Mouse (Mus musculus): ENCODE measurements around the gene Prr5l. TPM values are rescaled to one million over a fixed set of nuclear protein-coding genes. Genes with fewer than 3 reads are reported as not detected.

Gene Prr5l
- total RNA-seq (2021), result 3.7 and 5.1 TPM in 2 replicates
- long read RNA-seq, experiment 1, full-length matches to known transcripts, result 4 of 6 reads
- long read RNA-seq, experiment 1, partial matches to known transcripts, result 1 of 6 reads
- long read RNA-seq, experiment 1, other reads (novel, unspliced or antisense), result 1 of 6 reads
- long read RNA-seq, experiment 2, full-length matches to known transcripts, result 3 of 8 reads
- long read RNA-seq, experiment 2, partial matches to known transcripts, result 2 of 8 reads
- long read RNA-seq, experiment 2, other reads (novel, unspliced or antisense), result 3 of 8 reads

DNA sequence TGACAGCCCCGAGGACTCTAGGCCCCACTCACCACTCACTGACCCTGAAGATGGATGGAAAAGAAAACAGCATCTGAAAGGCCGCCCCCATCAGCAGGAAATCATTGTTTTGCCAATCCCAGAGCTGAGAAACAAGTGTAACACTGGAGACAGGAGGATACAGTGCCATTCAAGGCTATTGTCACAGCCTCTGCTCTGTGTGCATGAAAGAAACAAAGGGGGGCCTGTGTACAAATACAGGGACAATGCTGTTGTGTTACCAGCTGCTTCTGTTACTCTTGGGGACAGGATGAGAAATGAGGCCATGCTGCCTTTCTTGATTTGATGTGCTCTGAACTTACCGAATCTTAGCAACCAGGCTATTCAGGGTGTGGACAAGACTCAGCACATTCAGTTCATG is at the start of gene Prr5l:
Gene Prr5l (minus strand): TSS at position 30 of the 400 bp plus-strand sequence.
- DNase-seq, result no peak

DNA sequence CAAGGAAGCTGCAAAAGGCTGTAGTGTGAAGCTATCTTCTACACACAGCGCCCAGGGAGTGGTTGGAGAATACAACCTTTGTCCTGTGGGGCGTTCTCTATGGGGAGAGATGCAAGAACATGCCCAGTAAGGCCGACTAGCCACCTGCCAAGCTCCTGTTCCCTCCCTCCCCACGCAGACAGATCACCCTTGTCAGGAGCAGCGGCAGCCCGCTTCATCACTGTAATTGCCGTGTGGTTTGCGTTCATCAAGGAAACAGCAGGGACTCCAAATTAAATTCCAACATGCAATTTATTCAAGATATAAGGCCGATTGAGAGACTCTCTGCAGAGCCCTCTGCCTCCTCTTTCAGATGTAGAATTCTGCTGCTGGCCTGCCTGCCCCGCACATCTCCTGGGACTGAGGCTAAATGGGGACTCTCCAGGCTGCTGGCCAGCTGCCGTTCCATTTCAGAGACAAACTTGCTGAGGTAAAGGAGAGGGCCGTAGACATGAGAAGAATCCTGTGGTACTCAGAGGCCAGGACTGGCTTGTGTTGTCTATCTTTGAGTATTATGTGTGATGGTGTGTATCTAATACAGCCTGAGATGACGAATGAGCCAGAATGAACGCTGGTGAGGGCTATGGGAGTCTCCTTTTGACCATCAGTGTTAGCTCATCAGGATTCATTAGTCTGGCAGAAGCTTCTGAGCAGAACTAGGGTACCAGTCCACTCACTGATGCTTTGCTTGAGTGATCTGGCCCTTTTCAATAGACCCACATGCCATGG is 49.5 kb upstream of the Prr5l start:
- DNase-seq, result peak; percentile 14

DNA sequence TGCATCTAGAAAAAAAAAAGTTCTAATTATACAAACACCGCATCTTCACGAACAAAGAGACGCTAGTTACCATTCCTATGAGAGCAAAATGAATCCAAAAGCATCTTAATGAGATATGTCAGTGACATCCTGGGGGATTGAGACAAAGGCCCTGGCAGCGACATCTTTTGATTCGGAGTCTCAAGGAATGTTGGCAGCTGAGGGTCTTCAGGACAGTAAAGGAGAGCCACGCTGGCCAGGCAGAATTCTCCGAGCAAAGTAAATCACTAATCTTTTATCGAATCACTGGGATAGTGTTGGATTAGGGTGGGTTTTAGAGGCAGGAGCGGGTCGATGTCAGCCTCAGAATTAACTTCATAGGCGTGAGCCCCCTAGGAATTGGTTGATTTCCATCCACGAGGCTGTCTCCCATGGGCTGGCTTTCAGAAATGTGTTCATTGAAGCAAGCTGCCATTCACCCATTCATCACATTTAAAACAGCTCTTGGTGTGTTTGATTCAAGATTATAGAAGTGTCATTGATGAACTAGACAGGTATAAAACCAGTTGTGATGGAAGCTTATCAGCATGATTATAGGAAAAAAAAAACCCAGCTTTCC is 42.9 kb upstream of the Prr5l start:
- DNase-seq, result no peak

DNA sequence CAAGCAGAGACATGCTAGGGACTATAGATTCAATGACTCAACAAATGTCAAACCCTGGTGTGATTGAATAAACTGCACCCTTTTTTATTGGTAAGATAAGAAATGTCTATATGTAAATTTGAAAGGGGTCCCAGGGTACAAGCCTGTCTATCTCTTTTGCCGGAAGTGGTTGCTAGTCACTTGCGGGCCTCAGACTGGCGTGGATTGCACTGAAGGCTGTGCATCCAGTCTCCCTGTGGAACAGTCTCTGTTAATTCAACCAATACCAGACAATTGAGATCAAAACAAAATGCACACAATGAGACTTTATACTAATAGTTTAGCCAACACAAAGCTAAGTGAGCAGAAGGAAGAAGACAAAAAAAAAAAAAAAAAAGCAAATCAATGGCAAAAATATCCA is 42.4 kb upstream of the Prr5l start:
- DNase-seq, result no peak

DNA sequence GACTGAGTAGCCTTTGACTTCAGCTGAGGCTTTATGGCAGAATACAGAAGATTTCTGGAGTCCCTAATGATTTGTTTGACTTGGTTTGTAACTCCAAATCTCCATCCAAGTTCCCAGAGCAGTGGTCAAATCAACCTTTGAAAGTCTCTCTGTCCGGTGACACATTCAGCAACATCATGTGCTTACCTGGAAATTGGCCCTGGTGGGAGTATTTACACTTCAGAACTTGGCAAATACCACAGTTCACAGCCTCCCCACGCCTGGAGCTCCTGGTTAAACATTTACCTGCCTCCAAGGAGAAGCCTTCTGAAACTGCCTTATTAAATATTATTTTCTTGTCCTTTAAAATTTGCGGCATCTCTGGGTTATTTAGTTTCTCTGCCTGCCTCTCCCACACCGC is 40.4 kb upstream of the Prr5l start:
- DNase-seq, result no peak

DNA sequence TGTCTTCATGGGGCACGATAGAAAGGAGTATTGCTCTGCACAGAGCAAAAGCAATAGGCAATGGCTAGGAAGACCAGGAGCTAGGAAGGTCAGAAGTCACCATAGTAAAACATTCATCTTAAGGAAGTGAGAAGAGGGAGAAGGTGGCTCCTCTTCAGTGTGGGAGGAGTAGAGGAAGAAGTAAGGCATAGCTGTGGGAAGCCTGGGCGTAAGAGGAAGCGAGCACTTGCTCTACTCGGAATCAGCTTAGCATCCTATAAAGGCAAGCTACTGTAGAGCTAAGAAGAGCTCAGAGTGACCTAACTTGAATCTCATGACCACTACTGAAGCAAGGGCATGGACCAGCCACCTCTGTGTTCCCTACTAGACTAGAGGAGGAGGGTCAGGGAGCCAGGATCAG is 39.5 kb upstream of the Prr5l start:
- no peak for DNase-seq

DNA sequence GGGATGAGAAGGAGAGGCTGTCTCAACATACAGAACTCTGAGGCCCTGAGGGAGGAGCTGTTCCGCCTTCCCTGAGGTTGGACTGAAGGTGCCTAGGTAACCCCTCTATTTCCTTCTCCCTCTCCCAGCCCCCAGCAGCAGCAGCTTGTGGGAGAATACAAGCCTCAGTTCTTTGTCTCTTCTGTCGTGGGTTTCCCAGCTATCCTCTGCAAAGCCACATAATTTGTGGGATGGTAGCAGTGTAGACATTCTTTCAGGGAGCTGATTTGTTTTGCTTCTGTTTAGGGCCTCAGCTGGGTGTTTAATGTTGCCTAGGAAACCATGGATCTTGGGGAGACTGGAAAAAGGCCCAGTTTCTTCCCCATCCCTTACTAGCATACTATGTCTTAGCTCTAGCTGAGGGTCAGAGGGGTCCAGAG is 37.3 kb upstream of the Prr5l start:
- DNase-seq, result no peak

DNA sequence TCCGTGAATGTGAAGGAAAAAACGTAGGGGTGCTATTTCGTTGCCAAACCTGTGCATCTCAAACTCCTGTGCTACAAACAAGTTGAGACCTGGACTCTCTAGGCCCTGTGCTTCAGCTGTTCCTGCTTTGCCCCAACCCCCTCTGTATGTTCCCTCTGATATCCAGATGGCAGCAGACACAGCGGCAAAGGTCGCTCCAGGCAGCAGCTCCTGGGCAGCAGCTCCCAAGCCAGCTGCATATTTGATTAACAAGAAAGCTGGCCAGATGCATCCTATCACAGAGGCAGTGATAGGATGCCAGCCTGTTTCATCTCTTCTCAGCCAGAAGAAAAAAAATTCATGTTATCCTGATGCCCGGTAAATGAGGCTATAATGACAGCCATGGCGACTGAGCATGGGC is 35.7 kb upstream of the Prr5l start:
- DNase-seq, result peak; percentile 19

DNA sequence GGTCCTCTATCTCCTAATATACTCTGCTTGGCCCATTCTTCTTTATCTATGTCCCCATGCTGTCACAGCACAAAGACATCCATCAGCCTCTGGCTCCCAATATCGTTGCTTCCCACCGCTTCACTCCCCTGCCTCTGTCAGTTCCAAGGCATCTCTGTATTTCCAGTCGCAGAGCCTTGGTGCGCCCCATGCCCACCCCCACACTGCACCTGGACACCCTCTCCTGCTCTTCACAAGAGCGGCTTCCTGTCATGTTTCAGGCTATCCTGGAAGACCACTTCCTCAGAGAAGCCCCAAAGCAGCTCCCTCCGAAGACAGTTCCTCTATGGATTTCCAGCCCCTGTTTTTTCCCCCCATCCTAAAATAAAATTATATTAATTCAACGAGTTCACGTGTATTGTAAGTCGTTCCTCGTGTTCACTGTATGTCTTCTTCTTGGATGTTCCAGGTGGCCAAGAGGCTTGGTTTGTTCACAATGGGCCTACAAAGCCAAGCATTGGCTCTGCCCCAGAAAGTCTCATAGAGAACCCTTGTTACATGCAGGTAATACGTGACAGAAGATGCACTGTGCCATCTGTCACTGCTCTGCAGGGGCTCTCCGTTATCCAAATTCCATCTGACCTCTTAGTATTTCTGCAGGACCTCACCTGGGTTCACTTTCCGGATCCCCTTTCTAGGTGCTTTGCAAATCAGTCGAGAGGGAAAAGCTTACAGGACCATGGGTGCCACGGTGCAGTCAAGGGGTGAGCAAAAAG is 26.7 kb upstream of the Prr5l start:
- DNase-seq, result no peak

DNA sequence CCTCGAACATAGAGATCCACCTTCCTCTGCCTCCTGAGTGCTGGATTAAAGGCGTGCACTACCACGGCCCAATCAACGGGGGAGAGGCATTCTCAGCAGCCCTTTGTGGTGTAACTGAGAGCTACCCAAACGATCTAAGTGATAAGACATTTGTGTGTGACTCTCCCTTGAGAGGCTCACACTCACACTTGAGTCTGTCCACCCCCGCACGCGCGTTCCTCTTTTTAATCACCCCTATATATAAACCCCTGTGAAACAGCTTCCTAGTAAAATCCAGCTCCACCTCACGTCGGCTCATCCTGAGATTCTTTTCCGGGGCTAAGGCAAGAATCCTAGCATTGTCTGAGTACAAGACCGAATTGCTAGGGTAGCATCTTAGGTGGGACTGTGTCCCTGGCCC is 25.9 kb upstream of the Prr5l start:
- DNase-seq, result no peak

DNA sequence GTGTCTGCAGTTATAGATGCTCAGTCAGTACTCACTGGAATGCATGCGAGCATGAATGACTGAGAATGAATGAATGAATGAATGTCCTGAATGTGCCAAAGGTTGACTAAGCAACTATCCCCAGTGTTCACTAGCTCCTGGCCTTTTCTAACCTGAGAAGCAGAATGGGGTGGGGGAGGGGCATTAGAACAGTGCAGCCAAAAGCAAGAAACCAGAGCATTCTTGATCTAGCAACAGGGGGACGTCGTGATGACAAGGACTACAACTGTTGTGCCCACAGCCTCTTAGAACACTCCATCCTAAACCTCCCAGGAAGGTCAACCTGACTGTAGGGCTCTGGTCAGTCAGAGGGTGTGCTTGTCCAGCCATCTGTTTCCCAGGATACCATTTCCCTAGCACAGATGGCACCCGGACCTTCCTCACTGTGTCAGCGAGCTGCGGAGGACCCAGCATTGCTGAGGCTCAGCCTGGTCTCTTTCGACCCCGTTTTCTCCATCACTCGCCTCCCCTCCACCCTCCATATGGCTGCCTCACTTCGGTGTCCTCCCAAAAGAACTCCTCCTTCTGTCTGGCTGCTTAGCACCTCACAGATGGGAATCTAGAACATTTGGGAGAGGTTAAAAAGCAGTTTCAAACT is 24.7 kb upstream of the Prr5l start:
- DNase-seq, result no peak

DNA sequence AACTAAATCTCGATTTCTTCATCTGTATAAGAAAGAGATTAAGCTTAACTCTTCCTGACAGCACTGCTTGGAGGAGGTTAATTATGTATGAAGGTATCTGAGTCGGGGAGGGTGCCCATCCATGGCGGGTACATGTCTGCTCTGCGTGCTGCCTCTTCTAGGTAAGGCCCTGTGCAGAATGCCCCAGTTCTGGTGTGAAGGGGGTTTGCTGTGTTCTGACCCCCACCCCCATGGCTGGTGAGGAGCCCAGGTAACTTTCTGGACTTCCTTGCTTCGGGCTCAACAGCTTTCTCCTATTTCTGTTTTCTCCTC is 23.5 kb upstream of the Prr5l start:
- DNase-seq, result no peak

DNA sequence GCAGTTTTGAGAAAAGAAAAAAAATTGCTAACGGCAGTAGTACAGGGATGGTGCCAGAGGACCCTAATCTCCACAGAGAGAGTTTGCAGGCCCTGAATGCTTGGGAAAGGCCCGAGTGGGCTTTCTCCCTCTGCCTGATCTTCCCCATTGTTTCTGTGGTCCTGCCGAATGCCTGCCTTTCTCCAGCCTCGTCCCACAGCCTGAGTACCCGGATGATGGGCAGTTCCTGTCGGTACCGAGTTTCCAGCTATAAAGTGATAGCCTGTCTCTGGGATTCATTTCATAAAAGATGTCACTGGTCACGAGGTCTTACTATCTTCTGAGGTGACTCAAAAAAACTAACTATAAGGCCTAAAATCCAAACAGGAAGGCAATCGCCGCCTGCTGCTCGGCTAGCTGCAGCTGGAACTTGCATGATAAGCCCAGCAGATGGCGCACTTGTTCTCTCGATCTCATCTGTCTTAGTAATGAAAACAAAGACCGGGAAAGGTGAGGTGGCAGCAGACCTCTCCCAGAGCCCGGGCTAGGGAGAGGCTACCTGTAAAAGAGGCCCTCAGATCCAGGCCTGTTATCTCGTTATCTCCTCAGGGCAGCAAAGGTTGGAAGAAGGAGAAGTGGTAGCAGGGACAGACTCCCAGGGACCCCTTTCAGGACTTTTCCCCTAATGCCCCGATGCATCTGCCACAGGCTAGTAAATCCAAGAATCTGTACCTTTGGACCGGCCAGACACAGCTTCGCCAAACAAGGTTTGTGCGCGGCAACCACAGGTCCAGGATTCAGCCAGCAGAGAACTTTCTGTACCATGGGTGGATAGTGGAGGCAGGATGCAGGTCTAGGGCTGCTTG is 22.9 kb upstream of the Prr5l start:
- peak; percentile 84 for DNase-seq

DNA sequence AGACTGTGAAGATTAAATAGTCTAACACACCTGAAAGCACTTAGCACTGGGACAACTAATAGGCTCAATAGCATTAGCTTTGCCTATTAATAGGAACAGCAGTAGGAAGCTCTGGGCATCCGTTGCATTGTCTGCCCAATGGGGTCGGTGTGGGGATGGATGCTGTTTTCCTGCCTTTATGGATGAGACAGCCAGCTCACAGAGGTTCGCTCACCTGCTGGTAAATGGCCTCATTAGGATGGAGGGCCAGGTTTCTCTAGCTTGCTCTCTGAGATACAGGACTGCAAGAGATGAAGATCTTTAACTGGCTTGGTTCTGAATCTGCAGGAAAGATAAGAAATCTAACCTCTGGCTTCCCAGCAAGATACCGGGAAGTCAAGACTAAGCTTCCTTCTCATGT is 19.4 kb upstream of the Prr5l start:
- no peak for DNase-seq

DNA sequence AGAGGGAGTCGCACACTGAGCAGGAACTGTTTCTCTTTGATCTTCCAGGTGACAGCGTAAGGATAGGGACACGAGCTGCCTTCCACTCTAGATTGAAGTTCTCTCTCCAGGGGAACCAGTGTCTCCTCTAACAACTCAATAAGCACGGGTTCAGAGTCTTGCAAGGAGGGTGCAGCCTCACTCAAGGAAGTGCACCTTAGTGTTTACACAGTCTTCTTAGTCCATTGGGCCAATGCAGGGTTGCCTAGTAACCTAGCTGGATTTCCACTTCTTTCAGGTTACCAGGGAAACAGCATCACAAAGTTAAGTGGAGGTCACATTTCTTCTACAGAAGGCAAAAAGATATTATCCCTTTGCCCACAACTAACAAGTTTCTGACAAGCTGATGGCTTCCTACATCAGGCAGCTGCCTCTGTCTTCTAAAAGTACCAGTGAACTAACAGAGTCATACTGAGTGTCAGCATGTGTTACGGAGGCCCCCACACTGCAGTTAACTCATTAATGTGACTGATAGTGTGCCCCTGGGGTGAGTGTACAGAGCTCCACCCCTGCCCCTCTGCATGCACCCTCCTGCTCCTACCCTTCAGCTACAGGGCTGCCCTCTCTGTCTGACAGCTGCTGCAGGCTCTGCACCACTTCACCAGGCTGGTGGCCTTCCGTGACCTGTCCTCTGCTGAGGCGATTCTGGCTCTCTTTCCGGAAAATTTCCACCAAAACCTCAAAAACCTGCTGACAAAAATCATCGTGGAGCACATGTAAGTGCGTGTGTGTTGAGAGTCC is 13.8 kb upstream of the Prr5l start:
- DNase-seq, result no peak

DNA sequence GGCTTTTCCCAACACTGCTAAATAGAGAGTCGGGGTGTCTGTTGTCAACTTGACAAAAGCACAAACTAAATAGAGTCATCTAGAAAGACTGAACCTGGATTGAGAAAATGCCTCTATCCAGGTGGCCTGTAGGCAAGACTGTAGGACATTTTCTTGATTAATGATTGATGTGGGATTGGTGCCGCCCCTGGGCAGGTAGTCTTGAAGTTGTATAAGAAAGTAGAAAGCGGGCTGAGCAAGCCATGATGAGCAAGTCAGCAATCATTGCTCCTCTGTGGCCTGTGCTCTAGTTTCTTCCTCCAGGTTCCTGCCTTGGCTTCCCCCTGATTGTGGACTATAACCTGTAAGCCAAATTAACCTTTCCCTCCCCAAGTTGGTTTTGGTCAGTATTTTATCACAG is 11.3 kb upstream of the Prr5l start:
- DNase-seq, result no peak

DNA sequence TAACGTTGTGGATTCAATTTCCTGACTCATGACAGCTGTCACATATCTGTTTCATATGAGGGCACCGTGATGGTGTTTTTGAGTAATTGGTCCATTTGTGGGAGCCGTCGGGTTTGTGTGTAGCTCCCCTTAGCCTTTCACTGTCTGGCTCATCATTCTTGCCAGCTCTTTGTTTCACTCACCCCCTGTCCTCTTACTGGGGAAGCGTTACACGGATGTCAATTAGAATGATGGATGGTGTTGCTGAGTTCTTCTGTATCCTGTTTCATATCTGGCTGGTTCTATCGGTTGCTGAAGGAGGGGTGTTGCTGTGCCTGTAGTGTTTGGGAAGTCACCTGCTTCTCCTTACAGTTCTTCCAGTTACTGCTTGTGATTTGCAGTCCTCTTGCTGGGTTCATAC is 8.3 kb upstream of the Prr5l start:
- no peak for DNase-seq

DNA sequence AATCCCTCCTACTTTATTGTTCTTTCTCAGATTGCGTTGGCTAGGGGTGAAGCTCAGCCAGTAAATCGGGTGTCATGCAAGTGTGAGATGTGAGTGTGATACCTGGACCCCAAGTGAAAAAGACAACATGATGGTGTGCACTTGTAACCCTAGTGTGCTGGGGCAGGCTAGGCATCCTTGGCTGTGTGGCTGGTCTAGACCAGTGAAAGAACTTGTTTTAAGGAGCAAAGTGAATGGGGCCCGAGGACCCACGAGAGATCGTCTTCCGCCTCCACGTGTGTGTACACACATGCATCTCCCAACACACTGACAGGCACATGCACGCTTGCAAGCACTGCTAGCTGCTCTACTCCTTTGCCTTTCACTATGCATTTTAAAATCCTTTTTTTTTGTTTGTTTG is 6.1 kb upstream of the Prr5l start:
- no peak for DNase-seq

DNA sequence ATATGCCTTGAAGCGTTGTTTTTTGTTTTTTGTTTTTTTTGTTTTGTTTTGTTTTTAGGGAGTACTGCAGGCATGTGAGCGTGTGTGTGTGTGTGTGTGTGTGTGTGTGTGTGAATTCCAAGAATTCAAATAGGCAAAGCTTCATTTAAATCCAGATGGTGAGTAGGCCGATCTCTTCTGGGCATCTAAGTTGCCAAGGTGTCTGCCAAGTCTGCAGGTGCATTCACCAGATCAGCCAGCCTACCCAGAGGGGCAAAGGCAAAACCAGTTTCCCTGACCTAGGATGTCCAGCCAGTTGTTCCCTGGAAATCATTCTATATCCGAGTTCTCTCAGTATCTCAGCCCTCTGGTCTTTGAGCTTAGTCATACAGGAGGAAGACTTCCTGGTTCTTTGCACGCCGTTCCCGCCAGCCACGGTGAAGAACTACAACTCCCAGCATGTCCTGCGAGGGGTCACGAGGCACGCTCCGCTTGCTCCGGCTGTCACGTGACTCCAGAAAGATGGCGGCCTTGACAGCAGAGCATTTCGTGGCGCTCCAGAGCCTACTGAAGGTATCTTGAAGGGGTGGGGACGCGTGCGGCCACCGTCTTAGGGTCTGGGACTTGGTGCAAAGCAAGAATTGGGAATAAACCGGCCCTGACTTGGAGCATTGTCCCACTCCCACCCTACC is 3.1 kb upstream of the Prr5l start, which contains the start of gene Commd9:
Gene Commd9 (plus strand): TSS at position 480 of the 671 bp plus-strand sequence.
- DNase-seq, result peak; percentile 96

DNA sequence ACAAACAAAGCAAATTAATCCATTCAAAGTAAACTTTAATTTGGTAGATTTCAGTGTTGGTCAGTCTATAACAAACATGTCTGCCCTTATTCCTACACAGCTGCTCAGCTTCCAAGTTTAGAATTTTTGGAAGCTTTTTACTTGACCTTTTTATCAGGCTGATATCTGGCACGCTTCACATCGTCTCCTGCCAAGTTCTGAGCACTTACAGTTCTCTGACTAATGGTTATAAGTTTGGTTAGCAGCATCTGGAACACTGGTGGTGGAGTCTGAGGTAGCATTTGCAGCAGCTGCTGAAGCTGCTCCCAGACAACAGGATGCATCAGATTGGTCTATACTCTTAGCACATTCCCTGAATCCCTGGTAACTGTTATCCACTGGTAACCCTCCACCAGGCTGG is 1.5 kb upstream of the Prr5l start:
- peak; percentile 72 for DNase-seq

Data from adrenal gland, postnatal 14 days (tissue).